Mouse (Mus musculus): Measurements from ENCODE around the gene Cfap69. TPM values are rescaled to one million over a fixed set of nuclear protein-coding genes. Genes with fewer than 3 reads are reported as not detected.
"Not testable (repeated sequence)": the region's sequence is repeated elsewhere in the genome, so short reads cannot be mapped to it uniquely, and the experiment has no call there.

Cfap69 gene
- 10 to 100 TPM; 19.7 to 21.8 TPM for total RNA-seq (2021)
- long read RNA-seq, experiment 1, full-length matches to known transcripts, result 5 of 17 reads
- long read RNA-seq, experiment 1, partial matches to known transcripts, result 1 of 17 reads
- long read RNA-seq, experiment 1, other reads (novel, unspliced or antisense), result 11 of 17 reads
- long read RNA-seq, experiment 2, full-length matches to known transcripts, result 3 of 7 reads
- long read RNA-seq, experiment 2, partial matches to known transcripts, result 0 of 7 reads
- long read RNA-seq, experiment 2, other reads (novel, unspliced or antisense), result 4 of 7 reads

- DNase-seq (ENCODE audit: low spot score in 2 of 2), result peak; percentile 91 to 92
Measured at GRCm38 (mm10) chr5:5663655-5664370, at the start of gene Cfap69. Cfap69 (minus strand) TSS chr5:5664239.

GRCm38 (mm10) chr5:5711032-5711431, 47.0 kb upstream of the Cfap69 start:
- DNase-seq (ENCODE audit: low spot score in 2 of 2), result no peak

- DNase-seq (ENCODE audit: low spot score in 2 of 2), result no peak
Measured at GRCm38 (mm10) chr5:5707341-5708278, 43.6 kb upstream of the Cfap69 start.

GRCm38 (mm10) chr5:5705019-5705418, 41.0 kb upstream of the Cfap69 start:
- no peak for DNase-seq (ENCODE audit: low spot score in 2 of 2)

GRCm38 (mm10) chr5:5700386-5700785, 36.3 kb upstream of the Cfap69 start:
- DNase-seq (ENCODE audit: low spot score in 2 of 2), result no peak

GRCm38 (mm10) chr5:5698830-5699229, 34.8 kb upstream of the Cfap69 start:
- no peak for DNase-seq (ENCODE audit: low spot score in 2 of 2)

- DNase-seq (ENCODE audit: low spot score in 2 of 2), result no peak
Measured at GRCm38 (mm10) chr5:5695401-5695942, 31.4 kb upstream of the Cfap69 start.

- DNase-seq (ENCODE audit: low spot score in 2 of 2), result peak; percentile 28 to 45
Measured at GRCm38 (mm10) chr5:5693956-5694653, 30.1 kb upstream of the Cfap69 start, which contains the start of gene Steap2. Steap2 (minus strand) TSS chr5:5694578.

- DNase-seq (ENCODE audit: low spot score in 2 of 2), result peak; percentile 3 to 4
Measured at GRCm38 (mm10) chr5:5693541-5693955, 29.5 kb upstream of the Cfap69 start.

- no peak for DNase-seq (ENCODE audit: low spot score in 2 of 2)
Measured at GRCm38 (mm10) chr5:5692167-5692738, 28.2 kb upstream of the Cfap69 start.

GRCm38 (mm10) chr5:5688945-5689540, 25.0 kb upstream of the Cfap69 start:
- no peak for DNase-seq (ENCODE audit: low spot score in 2 of 2)

GRCm38 (mm10) chr5:5688228-5688627, 24.2 kb upstream of the Cfap69 start:
- no peak for DNase-seq (ENCODE audit: low spot score in 2 of 2)

GRCm38 (mm10) chr5:5686973-5687372, 22.9 kb upstream of the Cfap69 start:
- no peak for DNase-seq (ENCODE audit: low spot score in 2 of 2)

- DNase-seq (ENCODE audit: low spot score in 2 of 2), result not testable (repeated sequence)
Measured at GRCm38 (mm10) chr5:5684946-5685345, 20.9 kb upstream of the Cfap69 start.

- DNase-seq (ENCODE audit: low spot score in 2 of 2), result no peak
Measured at GRCm38 (mm10) chr5:5683292-5683691, 19.3 kb upstream of the Cfap69 start.

GRCm38 (mm10) chr5:5679459-5679858, 15.4 kb upstream of the Cfap69 start:
- no peak for DNase-seq (ENCODE audit: low spot score in 2 of 2)

- DNase-seq (ENCODE audit: low spot score in 2 of 2), result no peak
Measured at GRCm38 (mm10) chr5:5676082-5676481, 12.0 kb upstream of the Cfap69 start.

GRCm38 (mm10) chr5:5668920-5669319, 4.9 kb upstream of the Cfap69 start:
- DNase-seq (ENCODE audit: low spot score in 2 of 2), result no peak

GRCm38 (mm10) chr5:5664371-5664926, 410 bp upstream of the Cfap69 start:
- DNase-seq (ENCODE audit: low spot score in 2 of 2), result no peak

All from left cerebral cortex, adult 18-20 months (tissue).